In the genomic region with DNA sequence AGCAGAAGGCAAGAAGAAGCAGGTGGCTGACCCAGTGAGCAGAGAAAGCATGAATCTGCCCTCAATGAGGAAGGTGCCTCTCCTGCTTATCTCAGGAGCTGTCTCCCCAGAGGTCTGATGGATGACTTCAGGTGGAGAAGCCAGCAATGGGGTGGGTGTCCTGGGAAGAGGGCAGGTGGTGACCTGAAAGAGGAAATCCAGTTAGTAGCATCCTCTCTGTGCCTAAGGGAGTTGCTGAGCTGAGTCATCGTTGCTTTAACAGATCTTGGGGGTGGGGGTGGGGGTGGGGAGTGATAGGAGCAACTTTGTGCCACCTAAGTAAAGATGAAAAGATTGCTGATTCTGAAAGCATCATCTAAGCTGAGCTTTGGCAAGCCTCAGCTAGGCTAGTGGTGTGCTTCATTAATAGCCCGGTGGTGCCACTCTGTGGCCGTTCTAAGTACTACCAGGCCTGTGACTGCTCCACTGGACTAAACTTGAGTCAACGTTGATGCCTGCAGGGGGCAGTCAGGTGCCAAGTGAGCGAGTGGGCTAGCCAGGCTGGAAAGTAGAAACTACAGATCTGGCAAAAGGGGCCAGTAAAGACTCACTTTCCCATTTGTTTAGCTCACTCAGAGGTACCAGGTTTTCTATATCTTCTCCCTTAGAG, we compare ENCODE assay signal across 8 mouse cellular contexts. TPM values are rescaled to one million over a fixed set of nuclear protein-coding genes. Genes with fewer than 3 reads are reported as not detected.
DNase-seq lines count a peak whose midpoint lies in the region; ATAC-seq lines count a peak whose summit lies in the region.

No protein-coding gene starts in this region.

- no peaks in the 10 kb centered on the region for H3K9me3 ChIP-seq in hindbrain, embryonic 13.5 days

- no peak overlapping the region for H3K27ac ChIP-seq in hindbrain, embryonic 13.5 days

- peaks cover 17% of the 10 kb centered on the region for H3K4me1 ChIP-seq in hindbrain, embryonic 13.5 days (replicated peaks)

- peaks cover 19% of the 10 kb centered on the region for H3K36me3 ChIP-seq in hindbrain, embryonic 13.5 days

- H3K9ac ChIP-seq in hindbrain, embryonic 13.5 days, result no peak overlapping the region

- DNase-seq in R1 (ENCODE audit: low read depth, low spot score), result peak; percentile 93
- peak; percentile 98 to 99 for DNase-seq in cerebellum, postnatal 25 days
- DNase-seq in frontal cortex, postnatal 25 days (ENCODE audit: low spot score in 2 of 2), result peak; percentile 97 to 98
- DNase-seq in layer of hippocampus, postnatal 14 days (ENCODE audit: low spot score in 2 of 2), result peak; percentile 98
- peak; percentile 98 for DNase-seq in lung, postnatal 10 days
- DNase-seq in retina, embryonic 14.5 days (ENCODE audit: low spot score), result peak; percentile 98
- peak; percentile 89 to 94 for DNase-seq in thymus, postnatal 36 days

- WGBS in hindbrain, embryonic 13.5 days, result 3% methylated on average over 5 of the region's 5 CpGs

- no peak overlapping the region for H3K4me2 ChIP-seq in hindbrain, embryonic 13.5 days

- no peak overlapping the region for H3K4me3 ChIP-seq in hindbrain, embryonic 13.5 days

- ATAC-seq in hindbrain, embryonic 13.5 days (ENCODE audit: low FRiP score), result peak; percentile 89

- no peaks in the 10 kb centered on the region for H3K27me3 ChIP-seq in hindbrain, embryonic 13.5 days

RNA-seq across cellular contexts. Expression of gene Smim12, which starts 6.2 kb away (rescaled TPM):
- 55.6 and 56.1 TPM in 2 replicates for polyA plus RNA-seq in hindbrain, embryonic 13.5 days (2015; fragmentation: Nextera tagmentation; extraction: Ambion mirVana)
- 10 to 100 TPM; 43.2 to 45.5 TPM for total RNA-seq in layer of hippocampus, postnatal 14 days (2021)
